Mouse (Mus musculus) embryonic fibroblast, embryonic 13.5 days (primary cell): ENCODE measurements around the gene Cib1.

Experiments
- CTCF ChIP-seq: IDR thresholded peaks from 2 replicates; pipeline ENCODE4 v1.5.1; 2011; ENCODE audit warnings: mild to moderate bottlenecking, control low read depth, low read length, moderate library complexity, borderline replicate concordance; ENCODE audit not compliant: insufficient read depth
- POLR2A ChIP-seq: IDR thresholded peaks from 2 replicates; pipeline ENCODE4 v1.6.1; 2011; ENCODE audit warnings: low read depth, mild to moderate bottlenecking, control low read depth, low read length, moderate library complexity

- TF ChIP-seq CTCF (no peak), POLR2A (no peak)
These were observed 28.3 kb downstream of the Cib1 start for GRCm38 (mm10) chr7:80204362-80204761.
